Mouse (Mus musculus) liver, embryonic 12.5 days (tissue): ENCODE results near the gene Plxna4. TPM values are rescaled to one million over a fixed set of nuclear protein-coding genes. Genes with fewer than 3 reads are reported as not detected.
"Not testable (repeated sequence)": the region's sequence is repeated elsewhere in the genome, so short reads cannot be mapped to it uniquely, and the experiment has no call there.

ENCODE experiments used
- ATAC-seq: fragments of 200-750 bp; cut with Nextera tagmentation; 2 replicates; pipeline ENCODE4 v1.8.0; 2017; ENCODE audit warnings: moderate number of reproducible peaks, mild to moderate bottlenecking, moderate library complexity
- H3K27ac ChIP-seq: fragments of 300-500 bp; sonication (generic); 2 replicates; pipeline ENCODE4 v1.5.1; 2016; ENCODE audit warnings: mild to moderate bottlenecking
- H3K27me3 ChIP-seq: fragments of 300-500 bp; sonication (generic); replicated peaks from 2 replicates; pipeline ENCODE4 v1.6.1; 2016; ENCODE audit warnings: mild to moderate bottlenecking, moderate library complexity
- H3K36me3 ChIP-seq: fragments of 300-500 bp; sonication (generic); 2 replicates; pipeline ENCODE4 v1.6.1; 2016; ENCODE audit warnings: mild to moderate bottlenecking, moderate library complexity
- H3K4me1 ChIP-seq: fragments of 300-500 bp; sonication (generic); 2 replicates; pipeline ENCODE4 v1.6.1; 2016
- H3K4me2 ChIP-seq: fragments of 300-500 bp; sonication (generic); 2 replicates; pipeline ENCODE4 v1.6.1; 2016; ENCODE audit warnings: mild to moderate bottlenecking, moderate library complexity
- H3K4me3 ChIP-seq: fragments of 300-500 bp; sonication (generic); 2 replicates; pipeline ENCODE4 v1.5.1; 2016; ENCODE audit warnings: mild to moderate bottlenecking, moderate library complexity
- H3K9ac ChIP-seq: fragments of 300-500 bp; sonication (generic); 2 replicates; pipeline ENCODE4 v1.6.1; 2016; ENCODE audit warnings: mild to moderate bottlenecking, moderate library complexity
- H3K9me3 ChIP-seq: fragments of 300-500 bp; sonication (generic); replicated peaks from 2 replicates; pipeline ENCODE4 v1.6.1; 2016; ENCODE audit warnings: mild to moderate bottlenecking, moderate library complexity
- WGBS: fragments of 180-500 bp; shearing (Covaris S2); methylation state at CpG from one replicate; pipeline ENCODE4 v1.1.7; 2016; ENCODE audit not compliant: insufficient replicate concordance; 5-methylcytosine and 5-hydroxymethylcytosine counted together
- polyA plus RNA-seq: library from polyadenylated mRNA; unstranded; fragments of >200 nt; fragmentation: Nextera tagmentation; extraction: Ambion mirVana; gene quantifications from 2 replicates; pipeline ENCODE4 v1.2.1, GENCODE M21; 2016

Gene Plxna4
- polyA plus RNA-seq, 1 experiment from 2014 or later: 0.79 TPM

DNA sequence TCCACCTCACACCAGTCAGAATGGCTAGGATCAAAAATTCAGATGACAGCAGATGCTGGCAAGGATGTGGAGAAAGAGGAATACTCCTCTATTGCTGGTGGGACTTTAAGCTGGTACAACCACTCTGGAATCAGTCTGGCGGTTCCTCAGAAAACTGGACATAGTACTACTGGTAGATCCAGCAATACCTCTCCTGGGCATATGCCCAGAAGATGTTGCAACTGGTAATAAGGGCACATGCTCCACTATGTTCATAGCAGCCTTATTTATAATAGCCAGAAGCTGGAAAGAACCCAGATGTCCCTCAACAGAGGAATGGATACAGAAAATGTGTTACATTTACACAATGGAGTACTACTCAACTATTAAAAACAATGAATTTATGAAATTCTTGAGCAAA, 86.8 kb downstream of the Plxna4 start:
- H3K9me3 ChIP-seq, H3K27ac ChIP-seq, H3K9ac ChIP-seq, H3K4me3 ChIP-seq, H3K4me2 ChIP-seq, H3K27me3 ChIP-seq, H3K4me1 ChIP-seq, H3K36me3 ChIP-seq, ATAC-seq: not testable (repeated sequence)
- WGBS: 84% methylated on average over 1 of the region's 1 CpGs

- peaks cover 11% of the 10 kb centered on the region; the same call in 1 of the 2 replicates for H3K4me1 ChIP-seq
- WGBS: 71% methylated on average over 5 of the region's 5 CpGs
- ATAC-seq: no peak
- H3K36me3 ChIP-seq: no peaks in the 10 kb centered on the region
- H3K4me3 ChIP-seq: no peak overlapping the region
- no peaks in the 10 kb centered on the region; the same call in none of the 2 replicates for H3K27me3 ChIP-seq
- H3K4me2 ChIP-seq: no peak overlapping the region
- H3K27ac ChIP-seq: no peak overlapping the region
- no peaks in the 10 kb centered on the region for H3K9me3 ChIP-seq
- no peak overlapping the region for H3K9ac ChIP-seq
These were observed 89.9 kb downstream of the Plxna4 start for GRCm38 (mm10) chr6:32498106-32498505.

GRCm38 (mm10) chr6:32496109-32496508, 91.9 kb downstream of the Plxna4 start:
- 53% methylated on average over 4 of the region's 4 CpGs for WGBS
- Histone ChIP-seq H3K9ac (no peak overlapping the region), H3K27me3 (peaks cover 5% of the 10 kb centered on the region), H3K4me3 (no peak overlapping the region), H3K27ac (no peak overlapping the region), H3K36me3 (no peaks in the 10 kb centered on the region), H3K4me1 (peaks cover 11% of the 10 kb centered on the region; the same call in 1 of the 2 replicates), H3K9me3 (no peaks in the 10 kb centered on the region), H3K4me2 (no peak overlapping the region)
- ATAC-seq: no peak

- Histone ChIP-seq H3K9ac (no peak overlapping the region), H3K4me2 (no peak overlapping the region), H3K4me3 (no peak overlapping the region), H3K4me1 (peaks cover 11% of the 10 kb centered on the region; the same call in 1 of the 2 replicates), H3K27ac (no peak overlapping the region), H3K36me3 (no peaks in the 10 kb centered on the region), H3K9me3 (no peaks in the 10 kb centered on the region), H3K27me3 (peaks cover 5% of the 10 kb centered on the region)
- WGBS: 71% methylated on average over 2 of the region's 2 CpGs
- no peak for ATAC-seq
These were observed 92.5 kb downstream of the Plxna4 start for GRCm38 (mm10) chr6:32495532-32495931.

DNA sequence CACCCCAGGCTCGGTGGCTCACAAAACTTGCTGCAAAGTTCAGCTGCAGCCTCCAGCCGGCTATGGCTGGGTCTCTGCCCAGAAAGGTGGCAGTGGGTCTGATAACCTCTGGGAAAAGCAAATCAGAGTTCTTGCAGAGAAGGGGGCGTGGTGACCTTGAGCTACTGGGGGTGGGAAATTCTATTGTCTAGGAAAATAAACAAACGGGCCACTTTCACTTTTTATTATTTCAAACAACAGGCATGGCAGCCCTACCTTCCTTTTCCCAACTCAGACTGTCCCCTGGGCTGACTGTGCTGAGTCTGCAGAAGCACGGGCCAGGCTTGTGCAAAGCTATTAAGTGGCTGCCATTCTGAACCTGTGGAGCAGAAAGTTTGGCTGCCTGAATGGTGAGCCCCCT, 94.4 kb downstream of the Plxna4 start:
- H3K36me3 ChIP-seq: no peaks in the 10 kb centered on the region
- no peak overlapping the region for H3K27ac ChIP-seq
- peaks cover 5% of the 10 kb centered on the region for H3K27me3 ChIP-seq
- peaks cover 11% of the 10 kb centered on the region; the same call in 1 of the 2 replicates for H3K4me1 ChIP-seq
- no peaks in the 10 kb centered on the region for H3K9me3 ChIP-seq
- 38% methylated on average over 5 of the region's 5 CpGs for WGBS
- no peak overlapping the region for H3K4me3 ChIP-seq
- peak; percentile 35; the same call in 1 of the 2 replicates for ATAC-seq
- H3K4me2 ChIP-seq: no peak overlapping the region
- no peak overlapping the region for H3K9ac ChIP-seq

- no peak overlapping the region for H3K27ac ChIP-seq
- H3K27me3 ChIP-seq: peaks cover 4% of the 10 kb centered on the region; the same call in 1 of the 2 replicates
- no peak overlapping the region for H3K4me3 ChIP-seq
- ATAC-seq: no peak
- no peak overlapping the region for H3K9ac ChIP-seq
- 0 out of 2 replicates have a peak, but pooled peaks cover 3% of the 10 kb centered on the region for H3K4me1 ChIP-seq
- H3K9me3 ChIP-seq: no peaks in the 10 kb centered on the region
- WGBS: 49% methylated on average over 3 of the region's 3 CpGs
- no peaks in the 10 kb centered on the region for H3K36me3 ChIP-seq
- H3K4me2 ChIP-seq: no peak overlapping the region
These were observed 100.9 kb downstream of the Plxna4 start for GRCm38 (mm10) chr6:32487121-32487520.

DNA sequence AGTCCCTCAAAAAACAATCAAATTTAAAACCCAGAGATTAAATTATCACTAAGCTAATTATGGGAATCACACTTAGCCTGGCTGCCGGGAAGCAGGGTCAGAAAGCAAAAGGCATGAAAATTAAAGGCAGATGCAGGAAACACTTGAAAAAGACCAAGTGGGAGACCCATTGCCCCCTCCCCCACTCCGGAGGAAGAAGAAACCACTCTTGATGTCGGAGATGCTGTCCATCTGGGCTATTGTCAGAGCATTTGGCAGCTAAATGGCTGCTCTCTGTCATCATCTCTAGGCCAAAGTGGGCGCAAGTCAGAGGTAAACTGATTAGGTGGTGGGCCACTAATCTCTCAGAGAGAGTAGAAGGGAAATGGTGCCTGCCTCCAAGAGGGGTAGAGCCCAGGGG, 105.5 kb downstream of the Plxna4 start:
- Histone ChIP-seq H3K4me1 (peaks cover 42% of the 10 kb centered on the region), H3K4me2 (no peak overlapping the region), H3K9ac (no peak overlapping the region), H3K9me3 (no peaks in the 10 kb centered on the region), H3K27me3 (no peaks in the 10 kb centered on the region), H3K36me3 (no peaks in the 10 kb centered on the region), H3K27ac (no peak overlapping the region), H3K4me3 (no peak overlapping the region)
- 38% methylated on average over 4 of the region's 4 CpGs for WGBS
- ATAC-seq: no peak

DNA sequence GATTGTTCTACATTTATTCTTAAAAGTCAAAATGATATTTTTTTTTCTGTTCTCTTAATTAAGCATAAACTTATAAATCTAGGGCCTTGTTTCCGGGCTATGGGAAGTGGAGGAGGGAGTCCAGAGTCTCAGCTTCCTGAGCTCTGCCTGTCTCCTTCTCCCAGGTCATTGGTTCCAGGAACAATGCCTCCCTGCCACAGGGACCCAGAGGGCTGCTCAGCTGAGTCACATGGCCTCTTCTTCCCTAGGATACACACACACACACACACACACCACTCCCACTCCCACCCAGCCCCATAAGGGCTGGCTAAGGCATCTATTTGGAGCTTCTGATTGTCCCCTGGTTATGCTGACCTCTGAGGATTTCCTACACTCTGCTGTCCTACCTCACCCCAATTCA, 107.3 kb downstream of the Plxna4 start:
- 81% methylated on average over 1 of the region's 1 CpGs for WGBS
- Histone ChIP-seq H3K4me2 (no peak overlapping the region), H3K27me3 (no peaks in the 10 kb centered on the region), H3K27ac (peak overlapping the region; percentile 10; the same call in 1 of the 2 replicates), H3K4me1 (peaks cover 42% of the 10 kb centered on the region), H3K9ac (no peak overlapping the region), H3K4me3 (no peak overlapping the region), H3K9me3 (no peaks in the 10 kb centered on the region), H3K36me3 (no peaks in the 10 kb centered on the region)
- ATAC-seq: no peak

DNA sequence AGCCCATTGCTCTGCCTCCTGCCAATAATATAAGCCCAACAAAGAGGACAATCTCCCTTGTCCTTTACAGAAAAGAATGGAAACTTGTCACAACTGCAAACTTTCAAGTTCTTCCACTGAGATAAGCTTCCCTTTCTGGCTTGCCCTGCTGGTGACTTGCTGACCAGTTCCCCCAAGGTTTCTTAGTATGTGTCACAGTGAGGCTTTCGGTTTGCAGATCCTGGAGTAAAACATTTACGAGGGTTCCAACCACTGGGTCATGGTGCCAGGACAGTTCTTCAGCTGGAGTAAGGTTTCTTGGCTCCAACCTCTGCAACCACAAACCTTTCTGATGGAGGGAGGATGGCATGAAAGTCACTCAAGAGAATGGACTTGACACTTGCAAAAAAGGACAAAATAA, 108.2 kb downstream of the Plxna4 start:
- WGBS: 55% methylated on average over 2 of the region's 2 CpGs

GRCm38 (mm10) chr6:32479193-32479758, 108.7 kb downstream of the Plxna4 start:
- 0% methylated on average over 2 of the region's 2 CpGs for WGBS
- peak overlapping the region; percentile 14 for H3K4me3 ChIP-seq
- H3K4me2 ChIP-seq: peak overlapping the region; percentile 57
- H3K4me1 ChIP-seq: peaks cover 42% of the 10 kb centered on the region
- no peaks in the 10 kb centered on the region for H3K36me3 ChIP-seq
- no peaks in the 10 kb centered on the region for H3K27me3 ChIP-seq
- H3K9me3 ChIP-seq: no peaks in the 10 kb centered on the region
- H3K27ac ChIP-seq: peak overlapping the region; percentile 87
- H3K9ac ChIP-seq: peak overlapping the region; percentile 65
- ATAC-seq: peak; percentile 98

More for the DNA sequence above, 108.2 kb downstream of the Plxna4 start:
- Histone ChIP-seq H3K4me2 (peak overlapping the region; percentile 57), H3K36me3 (no peaks in the 10 kb centered on the region), H3K27me3 (no peaks in the 10 kb centered on the region), H3K4me1 (peaks cover 42% of the 10 kb centered on the region), H3K9ac (peak overlapping the region; percentile 65), H3K27ac (peak overlapping the region; percentile 87), H3K4me3 (no peak overlapping the region), H3K9me3 (no peaks in the 10 kb centered on the region)
- ATAC-seq: no peak

DNA sequence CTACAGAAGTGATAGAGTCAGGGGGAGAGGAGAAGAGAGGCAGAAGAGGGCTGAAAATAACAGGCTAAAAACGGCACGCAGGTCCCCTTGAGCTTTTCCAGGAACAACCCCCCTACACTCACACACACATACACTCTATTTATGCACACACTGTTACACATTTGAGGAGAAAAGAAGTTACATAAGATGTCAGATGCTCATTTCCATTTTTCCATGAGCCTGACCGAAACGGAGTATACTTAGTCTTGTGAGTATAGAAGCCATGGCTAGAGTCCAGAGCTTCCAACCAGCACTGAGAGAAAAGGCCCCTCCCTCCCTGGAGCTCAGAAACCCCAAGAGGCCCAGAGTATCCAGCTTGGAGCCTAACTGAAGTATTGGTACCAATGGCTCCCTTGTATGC, 112.0 kb downstream of the Plxna4 start:
- H3K4me3 ChIP-seq: no peak overlapping the region
- H3K36me3 ChIP-seq: no peaks in the 10 kb centered on the region
- no peak overlapping the region for H3K4me2 ChIP-seq
- H3K9ac ChIP-seq: no peak overlapping the region
- H3K27me3 ChIP-seq: 0 out of 2 replicates have a peak, but pooled peaks cover 4% of the 10 kb centered on the region
- WGBS: 81% methylated on average over 4 of the region's 4 CpGs
- no peak for ATAC-seq
- peaks cover 35% of the 10 kb centered on the region for H3K4me1 ChIP-seq
- H3K9me3 ChIP-seq: no peaks in the 10 kb centered on the region
- no peak overlapping the region for H3K27ac ChIP-seq

- no peak overlapping the region for H3K9ac ChIP-seq
- WGBS: 72% methylated on average over 5 of the region's 5 CpGs
- no peaks in the 10 kb centered on the region for H3K36me3 ChIP-seq
- 0 out of 2 replicates have a peak, but pooled peaks cover 4% of the 10 kb centered on the region for H3K27me3 ChIP-seq
- H3K27ac ChIP-seq: no peak overlapping the region
- peaks cover 6% of the 10 kb centered on the region for H3K4me1 ChIP-seq
- no peak overlapping the region for H3K4me2 ChIP-seq
- no peak overlapping the region for H3K4me3 ChIP-seq
- no peaks in the 10 kb centered on the region for H3K9me3 ChIP-seq
- no peak for ATAC-seq
These were observed 115.9 kb downstream of the Plxna4 start for GRCm38 (mm10) chr6:32472062-32472461.

DNA sequence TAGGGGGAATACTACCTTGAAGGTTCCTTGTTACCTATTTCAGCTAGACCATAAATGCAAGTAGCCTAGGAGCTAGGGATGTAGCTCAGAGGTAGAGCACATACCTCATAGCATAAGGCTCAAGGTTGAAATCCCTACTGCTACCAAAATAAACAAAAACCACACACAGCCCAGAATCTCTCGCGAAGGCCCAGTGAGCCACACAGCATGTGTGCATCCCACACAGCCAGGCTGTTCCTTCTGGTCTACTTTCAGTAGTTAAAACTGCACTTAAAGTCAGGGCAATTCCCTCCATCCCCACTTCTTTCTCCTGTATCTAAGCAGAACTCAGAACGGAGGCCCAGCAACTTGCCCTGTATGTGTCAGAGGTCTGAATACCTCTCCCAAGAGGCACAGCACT, 116.4 kb downstream of the Plxna4 start:
- H3K9me3 ChIP-seq: no peaks in the 10 kb centered on the region
- H3K9ac ChIP-seq: no peak overlapping the region
- no peaks in the 10 kb centered on the region for H3K36me3 ChIP-seq
- ATAC-seq: no peak
- H3K27ac ChIP-seq: no peak overlapping the region
- 0 out of 2 replicates have a peak, but pooled peaks cover 4% of the 10 kb centered on the region for H3K27me3 ChIP-seq
- 77% methylated on average over 3 of the region's 3 CpGs for WGBS
- H3K4me3 ChIP-seq: no peak overlapping the region
- H3K4me2 ChIP-seq: no peak overlapping the region
- peaks cover 6% of the 10 kb centered on the region for H3K4me1 ChIP-seq
